Mouse (Mus musculus): ENCODE measurements around the gene Vmn1r228. TPM values are rescaled to one million over a fixed set of nuclear protein-coding genes. Genes with fewer than 3 reads are reported as not detected.

Vmn1r228 gene
- not detected in 2 replicates for polyA plus RNA-seq (2015; fragmentation: Nextera tagmentation; extraction: Ambion mirVana)

GRCm38 (mm10) chr17:20786057-20786456 is at the start of gene Vmn1r228:
Vmn1r228 (minus strand) TSS chr17:20786157.
- no peak within 1 kb of the TSS for H3K4me2 ChIP-seq

GRCm38 (mm10) chr17:20811255-20811654 is 25.3 kb upstream of the Vmn1r228 start, which contains the start of gene Vmn1r229:
Vmn1r229 (plus strand) TSS chr17:20811555.
- no peak for ATAC-seq (replicated peaks; ENCODE audit: insufficient number of reproducible peaks, insufficient read depth, low FRiP score, low read depth)
- Histone ChIP-seq H3K36me3 (no peaks in the 10 kb centered on the region), H3K9ac (no peak within 1 kb of the TSS), H3K27me3 (no peaks in the 10 kb centered on the region), H3K4me2 (no peak within 1 kb of the TSS), H3K4me3 (no peak within 1 kb of the TSS), H3K9me3 (replicated peaks) (no peaks in the 10 kb centered on the region; the same call in 1 of the 2 replicates), H3K4me1 (replicated peaks) (no peaks in the 10 kb centered on the region), H3K27ac (no peak within 1 kb of the TSS)
- WGBS: 45% methylated on average over 1 of the region's 1 CpGs

More at GRCm38 (mm10) chr17:20786057-20786456, at the start of gene Vmn1r228:
- ATAC-seq (replicated peaks; ENCODE audit: insufficient number of reproducible peaks, insufficient read depth, low FRiP score, low read depth): no peak
- no peaks in the 10 kb centered on the region for H3K9me3 ChIP-seq (replicated peaks)
- no peak within 1 kb of the TSS for H3K27ac ChIP-seq
- no peaks in the 10 kb centered on the region for H3K4me1 ChIP-seq (replicated peaks)
- no peaks in the 10 kb centered on the region for H3K27me3 ChIP-seq
- no peak within 1 kb of the TSS for H3K4me3 ChIP-seq
- no peak within 1 kb of the TSS for H3K9ac ChIP-seq
- H3K36me3 ChIP-seq: no peaks in the 10 kb centered on the region

GRCm38 (mm10) chr17:20729543-20729942 is 56.4 kb downstream of the Vmn1r228 start, which contains the start of gene Vmn1r227:
Vmn1r227 (plus strand) TSS chr17:20729843.
- no peak within 1 kb of the TSS for H3K9ac ChIP-seq
- H3K27me3 ChIP-seq: no peaks in the 10 kb centered on the region
- 0 out of 2 replicates have a peak, but pooled peaks cover 6% of the 10 kb centered on the region for H3K9me3 ChIP-seq (replicated peaks)
- no peak within 1 kb of the TSS for H3K27ac ChIP-seq
- H3K4me3 ChIP-seq: no peak within 1 kb of the TSS
- ATAC-seq (replicated peaks; ENCODE audit: insufficient number of reproducible peaks, insufficient read depth, low FRiP score, low read depth): no peak
- no peaks in the 10 kb centered on the region for H3K36me3 ChIP-seq
- no peaks in the 10 kb centered on the region for H3K4me1 ChIP-seq (replicated peaks)
- no peak within 1 kb of the TSS for H3K4me2 ChIP-seq
- 21% methylated on average over 1 of the region's 1 CpGs for WGBS

Other genes with a start within 250 kb of the Vmn1r228 start
- not detected in 2 replicates for gene Vmn2r109, start 221.4 kb downstream of the Vmn1r228 start, polyA plus RNA-seq (2015; fragmentation: Nextera tagmentation; extraction: Ambion mirVana)
- gene Vmn2r110, start 189.7 kb downstream of the Vmn1r228 start, polyA plus RNA-seq (2015; fragmentation: Nextera tagmentation; extraction: Ambion mirVana): not detected in 2 replicates
- not detected in 2 replicates for gene Fpr-rs3, start 161.3 kb downstream of the Vmn1r228 start, polyA plus RNA-seq (2015; fragmentation: Nextera tagmentation; extraction: Ambion mirVana)
- not detected in 2 replicates for gene Vmn1r226, start 103.3 kb downstream of the Vmn1r228 start, polyA plus RNA-seq (2015; fragmentation: Nextera tagmentation; extraction: Ambion mirVana)
- gene Vmn1r227, start 56.3 kb downstream of the Vmn1r228 start, polyA plus RNA-seq (2015; fragmentation: Nextera tagmentation; extraction: Ambion mirVana): not detected in 2 replicates
- not detected in 2 replicates for gene Vmn1r229, start 25.4 kb upstream of the Vmn1r228 start, polyA plus RNA-seq (2015; fragmentation: Nextera tagmentation; extraction: Ambion mirVana)
- gene Vmn1r230, start 54.3 kb upstream of the Vmn1r228 start, polyA plus RNA-seq (2015; fragmentation: Nextera tagmentation; extraction: Ambion mirVana): not detected in 2 replicates
- not detected in 2 replicates for gene Vmn1r231, start 118.9 kb upstream of the Vmn1r228 start, polyA plus RNA-seq (2015; fragmentation: Nextera tagmentation; extraction: Ambion mirVana)
- gene Vmn1r232, start 133.6 kb upstream of the Vmn1r228 start, polyA plus RNA-seq (2015; fragmentation: Nextera tagmentation; extraction: Ambion mirVana): not detected in 2 replicates
- 275 and 358 TPM in 2 replicates for gene Ppp2r1a, start 159.2 kb upstream of the Vmn1r228 start, polyA plus RNA-seq (2015; fragmentation: Nextera tagmentation; extraction: Ambion mirVana)
- not detected in 2 replicates for gene Vmn1r233, start 210.3 kb upstream of the Vmn1r228 start, polyA plus RNA-seq (2015; fragmentation: Nextera tagmentation; extraction: Ambion mirVana)
- 9.6 TPM in 2 replicates for gene Zfp160, start 222.7 kb upstream of the Vmn1r228 start, polyA plus RNA-seq (2015; fragmentation: Nextera tagmentation; extraction: Ambion mirVana)

Measured in heart, embryonic 15.5 days (tissue).